Mouse (Mus musculus): ENCODE results near the gene Wbp1. TPM values are rescaled to one million over a fixed set of nuclear protein-coding genes. Genes with fewer than 3 reads are reported as not detected.

Gene Wbp1
- polyA plus RNA-seq, 1 experiment, result 79.6 TPM

GRCm38 (mm10) chr6:83069488-83070246, 51.7 kb downstream of the Wbp1 start:
- no peak overlapping the region for H3K4me2 ChIP-seq (ENCODE audit: low read depth)
- H3K79me2 ChIP-seq (ENCODE audit: control insufficient read depth, insufficient read depth), result no peaks in the 10 kb centered on the region
- no peaks in the 10 kb centered on the region for H3K36me3 ChIP-seq (ENCODE audit: control insufficient read depth, insufficient read depth)
- H3K27me3 ChIP-seq (ENCODE audit: control insufficient read depth, insufficient read depth, insufficient read length), result peaks cover 63% of the 10 kb centered on the region
- no peak overlapping the region for H3K4me3 ChIP-seq
- TF ChIP-seq USF1 (IDR thresholded peaks at IDR 0.05; ENCODE audit: low read depth), result no peak
- no peak for TF ChIP-seq TCF3 (IDR thresholded peaks at IDR 0.05; ENCODE audit: insufficient read length, low read depth)
- no peak for TF ChIP-seq REST (IDR thresholded peaks at IDR 0.05; ENCODE audit: insufficient read depth, insufficient read length)
- TF ChIP-seq CEBPB (IDR thresholded peaks at IDR 0.05; ENCODE audit: insufficient read depth, poor library complexity, severe bottlenecking), result no peak
- no peak for TF ChIP-seq MYOD1 (IDR thresholded peaks at IDR 0.05; ENCODE audit: control insufficient read depth in 1 of 3, insufficient read length in 2 of 3, low read depth in 2 of 3)
- no peak for TF ChIP-seq E2F4 (IDR thresholded peaks at IDR 0.05; ENCODE audit: insufficient read depth)
- no peak for TF ChIP-seq POLR2AphosphoS2 (IDR thresholded peaks at IDR 0.05; ENCODE audit: insufficient read length, low read depth)
- TF ChIP-seq SRF (IDR thresholded peaks at IDR 0.05; ENCODE audit: control insufficient read depth, insufficient read length, low read depth), result no peak
- no peak for TF ChIP-seq MAX (IDR thresholded peaks at IDR 0.05; ENCODE audit: low read depth)
- H3ac ChIP-seq (ENCODE audit: control insufficient read depth, insufficient read length), result no peak overlapping the region

Other genes starting within 250 kb of the Wbp1 start
- 0.54 TPM for gene Sema4f, start 181.8 kb downstream of the Wbp1 start, polyA plus RNA-seq (2012; fragmentation: generic; extraction: Trizol)
- gene M1ap, start 174.7 kb downstream of the Wbp1 start, polyA plus RNA-seq (2012; fragmentation: generic; extraction: Trizol), result 0.92 TPM
- 41.3 TPM for gene Dok1, start 88.1 kb downstream of the Wbp1 start, polyA plus RNA-seq (2012; fragmentation: generic; extraction: Trizol)
- gene Loxl3, start 87.4 kb downstream of the Wbp1 start, polyA plus RNA-seq (2012; fragmentation: generic; extraction: Trizol), result 14.4 TPM
- 199 TPM for gene Aup1, start 67.0 kb downstream of the Wbp1 start, polyA plus RNA-seq (2012; fragmentation: generic; extraction: Trizol)
- gene Htra2, start 66.3 kb downstream of the Wbp1 start, polyA plus RNA-seq (2012; fragmentation: generic; extraction: Trizol), result 96.2 TPM
- 0.24 TPM for gene Dqx1, start 63.7 kb downstream of the Wbp1 start, polyA plus RNA-seq (2012; fragmentation: generic; extraction: Trizol)
- gene Tlx2, start 51.3 kb downstream of the Wbp1 start, polyA plus RNA-seq (2012; fragmentation: generic; extraction: Trizol), result 0.06 TPM
- gene Pcgf1, start 43.7 kb downstream of the Wbp1 start, polyA plus RNA-seq (2012; fragmentation: generic; extraction: Trizol), result 13.0 TPM
- gene Lbx2, start 35.2 kb downstream of the Wbp1 start, polyA plus RNA-seq (2012; fragmentation: generic; extraction: Trizol), result 0.07 TPM
- 1.2 TPM for gene Ccdc142, start 20.0 kb downstream of the Wbp1 start, polyA plus RNA-seq (2012; fragmentation: generic; extraction: Trizol)
- 0.96 TPM for gene Gm42688, start 19.9 kb downstream of the Wbp1 start, polyA plus RNA-seq (2012; fragmentation: generic; extraction: Trizol)
- gene Mrpl53, start 12.5 kb downstream of the Wbp1 start, polyA plus RNA-seq (2012; fragmentation: generic; extraction: Trizol), result 177 TPM
- gene Mogs, start 6.1 kb downstream of the Wbp1 start, polyA plus RNA-seq (2012; fragmentation: generic; extraction: Trizol), result 33.2 TPM
- 38.3 TPM for gene Ino80b, start 3.9 kb upstream of the Wbp1 start, polyA plus RNA-seq (2012; fragmentation: generic; extraction: Trizol)
- 29.7 TPM for gene Rtkn, start 13.9 kb upstream of the Wbp1 start, polyA plus RNA-seq (2012; fragmentation: generic; extraction: Trizol)
- 12.3 TPM for gene Wdr54, start 34.8 kb upstream of the Wbp1 start, polyA plus RNA-seq (2012; fragmentation: generic; extraction: Trizol)
- 1.9 TPM for gene 1700003E16Rik, start 34.8 kb upstream of the Wbp1 start, polyA plus RNA-seq (2012; fragmentation: generic; extraction: Trizol)
- 106 TPM for gene Dctn1, start 44.4 kb upstream of the Wbp1 start, polyA plus RNA-seq (2012; fragmentation: generic; extraction: Trizol)
- 0.02 TPM for gene Slc4a5, start 98.3 kb upstream of the Wbp1 start, polyA plus RNA-seq (2012; fragmentation: generic; extraction: Trizol)
- 260 TPM for gene Mthfd2, start 204.3 kb upstream of the Wbp1 start, polyA plus RNA-seq (2012; fragmentation: generic; extraction: Trizol)
- gene Mob1a, start 204.5 kb upstream of the Wbp1 start, polyA plus RNA-seq (2012; fragmentation: generic; extraction: Trizol), result 22.8 TPM
- 104 TPM for gene Bola3, start 227.6 kb upstream of the Wbp1 start, polyA plus RNA-seq (2012; fragmentation: generic; extraction: Trizol)